Mouse (Mus musculus) regulatory T cell (primary cell): ENCODE measurements at regions not wholly inside any gene's neighbourhood (a gene's known extent, or its start where the extent isn't known, plus 50 kb on each side); places are given as distances from the start of the nearest gene placed in this dataset.
"Not testable (repeated sequence)": the region's sequence is repeated elsewhere in the genome, so short reads cannot be mapped to it uniquely, and the experiment has no call there.

ENCODE experiments used
- in situ Hi-C: fragments of 300-600 bp; cut with MboI, MseI; formaldehyde crosslinking; loops from one replicate; pipeline ENCODE4 v1.15.1; 2025; ENCODE audit warnings: high pct_unique_total_duplicates

DNA sequence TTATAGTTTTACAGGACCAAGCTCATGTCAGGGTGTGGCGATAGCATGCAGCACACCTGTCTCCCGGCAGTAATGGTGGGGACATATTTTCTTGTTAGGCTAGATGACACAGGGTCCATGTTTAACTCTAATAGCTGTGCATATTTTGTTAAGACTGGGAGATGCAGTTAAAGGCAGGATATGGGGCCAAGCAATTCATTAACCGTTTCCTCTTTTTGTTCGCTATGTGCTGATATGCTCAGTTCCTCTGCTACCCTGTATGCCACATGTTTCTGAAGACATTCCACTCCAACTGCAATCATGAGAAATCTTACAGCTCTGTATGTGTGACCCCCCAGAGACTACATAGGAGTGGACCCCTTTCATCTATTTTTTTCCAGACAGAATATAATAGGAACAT, 104.0 kb upstream of the Stt3b start:
- in situ Hi-C loops = no loop called here

DNA sequence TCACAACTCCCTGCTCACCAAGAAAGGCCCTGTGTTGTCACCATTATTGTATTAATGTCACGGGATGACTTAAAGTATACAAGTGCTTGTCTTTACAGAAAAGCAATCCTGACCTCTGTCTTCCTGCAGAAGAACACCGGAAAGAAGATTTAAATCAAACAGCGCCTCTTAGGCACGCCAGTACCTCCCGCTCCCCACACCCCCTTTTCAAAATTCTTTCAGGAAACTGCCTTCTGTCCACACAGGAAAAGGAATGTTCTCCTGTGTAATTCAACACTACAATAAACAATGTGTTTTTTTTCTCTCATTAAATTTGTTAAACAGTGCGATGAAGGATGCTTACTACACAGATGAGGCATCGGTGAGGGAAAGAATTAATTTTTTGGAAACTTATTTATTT, 112.6 kb upstream of the Stt3b start:
- in situ Hi-C loops = no loop called here

DNA sequence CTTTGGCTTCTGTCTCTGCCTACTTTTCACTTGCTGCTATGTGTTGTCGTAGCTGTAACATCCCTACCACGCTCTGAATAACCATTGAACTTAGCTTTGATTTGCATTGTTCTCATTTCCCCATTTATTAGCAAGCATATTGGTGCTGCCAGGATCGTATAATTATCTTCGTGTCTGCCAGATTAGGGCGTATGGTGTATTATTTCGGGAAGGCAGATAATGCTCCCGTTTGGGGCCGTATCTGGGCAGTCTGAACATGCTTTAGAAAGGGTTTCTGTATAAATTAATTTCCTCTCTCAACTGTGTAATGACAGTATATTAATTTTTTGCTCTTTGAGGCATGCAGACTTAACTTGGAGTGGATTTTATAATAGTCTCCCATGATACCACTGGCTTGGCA, 116.5 kb upstream of the Stt3b start:
- in situ Hi-C loops = no loop called here

DNA sequence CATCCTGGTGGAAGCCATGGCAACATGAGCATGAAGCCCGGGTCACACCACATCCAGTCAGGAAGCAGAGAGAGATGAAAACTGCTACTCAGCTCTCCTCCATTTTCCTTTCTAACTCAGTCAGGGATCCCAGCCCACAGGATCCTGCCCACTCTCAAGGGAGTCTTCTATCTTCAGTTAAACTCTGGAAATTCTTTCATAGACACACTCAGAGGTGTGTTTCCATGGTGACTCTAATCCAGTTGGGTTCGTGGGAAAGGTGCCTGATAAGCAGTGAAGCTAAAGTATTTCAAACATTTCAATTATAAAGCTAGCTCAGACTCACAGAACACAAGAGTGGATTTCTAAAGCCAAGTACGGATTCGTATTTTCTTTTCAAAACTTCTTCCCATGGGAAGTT, 120.0 kb upstream of the Stt3b start:
- in situ Hi-C loops = no loop called here

DNA sequence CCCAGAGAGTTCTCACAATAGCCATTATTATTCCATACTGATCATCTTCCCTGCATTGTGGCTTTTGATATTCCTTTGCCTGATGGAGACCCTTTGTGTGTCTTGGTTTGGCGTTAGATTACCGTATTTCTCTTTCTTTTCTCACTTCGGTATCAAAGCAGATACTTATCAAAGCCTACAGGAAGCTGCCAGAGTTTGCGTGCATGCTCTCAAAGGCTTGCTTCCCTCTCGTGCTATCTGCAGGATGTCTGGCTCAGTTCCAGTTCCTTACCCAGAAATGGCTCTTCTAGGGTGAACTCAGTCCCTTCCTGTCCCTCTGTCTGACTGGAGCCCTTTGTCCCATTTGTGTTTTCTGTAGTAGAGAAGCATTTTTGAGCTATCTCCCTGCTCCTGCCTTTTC, 124.5 kb upstream of the Stt3b start:
- in situ Hi-C loops = no loop called here

DNA sequence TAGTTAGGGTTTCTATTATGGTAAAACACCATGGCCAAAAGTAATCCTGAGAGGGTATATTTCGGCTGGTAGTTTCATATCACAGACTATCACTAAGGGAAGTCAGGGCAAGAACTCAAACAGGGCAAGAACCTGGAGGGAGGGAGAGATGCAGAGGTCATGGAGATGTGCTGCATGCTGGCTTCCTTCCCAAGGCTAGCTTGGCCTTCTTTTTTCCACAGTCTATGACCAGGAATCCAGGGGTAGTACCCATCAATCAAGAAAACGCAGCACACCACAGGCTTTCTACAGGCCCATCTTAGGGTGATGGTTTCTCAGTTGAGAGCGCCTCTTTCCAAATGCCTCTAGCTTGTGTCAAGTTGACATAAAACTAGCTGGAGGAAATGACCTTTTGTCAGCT, 126.1 kb upstream of the Stt3b start:
- in situ Hi-C loops = no loop called here

DNA sequence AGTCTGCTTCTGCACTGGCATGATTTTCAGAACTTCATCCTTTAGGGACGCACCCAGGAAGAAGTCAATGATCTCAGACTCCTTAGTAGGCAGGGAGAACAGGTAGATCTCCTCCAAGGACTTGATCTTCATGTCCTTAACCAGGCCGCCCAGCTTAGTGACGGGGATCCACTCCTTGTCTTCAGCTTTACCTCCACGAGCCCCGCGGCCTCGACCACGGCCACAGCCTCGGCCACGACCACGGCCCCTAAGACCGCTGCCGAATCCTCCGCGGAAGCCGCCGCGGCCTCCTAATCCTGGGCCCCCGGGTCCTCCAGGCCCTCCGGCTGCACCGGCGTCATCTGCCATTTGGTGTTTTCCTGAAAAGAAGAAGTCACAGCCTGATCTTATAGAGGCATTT, 128.0 kb upstream of the Stt3b start:
- in situ Hi-C loops = not testable (repeated sequence)

DNA sequence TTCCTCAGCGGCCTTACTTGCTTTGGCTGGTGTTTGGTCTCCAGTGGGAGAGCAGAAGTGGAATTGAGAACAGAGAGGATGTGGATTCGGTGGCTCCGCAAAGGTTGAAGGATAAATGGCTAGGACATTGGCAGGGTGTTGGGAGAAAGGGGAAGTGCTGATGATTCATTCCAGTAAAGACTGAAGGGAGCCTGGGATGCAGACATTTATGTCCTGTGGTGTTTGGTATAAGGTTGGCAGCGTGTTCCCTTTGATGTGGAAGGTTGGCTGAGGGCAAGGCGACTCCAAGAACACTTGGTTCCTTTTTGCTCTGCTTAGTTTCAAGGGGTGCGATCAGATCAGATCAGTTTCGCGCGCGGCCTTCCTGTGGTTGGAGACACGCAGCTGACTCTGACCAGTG, 136.5 kb upstream of the Stt3b start:
- in situ Hi-C loops = no loop called here

DNA sequence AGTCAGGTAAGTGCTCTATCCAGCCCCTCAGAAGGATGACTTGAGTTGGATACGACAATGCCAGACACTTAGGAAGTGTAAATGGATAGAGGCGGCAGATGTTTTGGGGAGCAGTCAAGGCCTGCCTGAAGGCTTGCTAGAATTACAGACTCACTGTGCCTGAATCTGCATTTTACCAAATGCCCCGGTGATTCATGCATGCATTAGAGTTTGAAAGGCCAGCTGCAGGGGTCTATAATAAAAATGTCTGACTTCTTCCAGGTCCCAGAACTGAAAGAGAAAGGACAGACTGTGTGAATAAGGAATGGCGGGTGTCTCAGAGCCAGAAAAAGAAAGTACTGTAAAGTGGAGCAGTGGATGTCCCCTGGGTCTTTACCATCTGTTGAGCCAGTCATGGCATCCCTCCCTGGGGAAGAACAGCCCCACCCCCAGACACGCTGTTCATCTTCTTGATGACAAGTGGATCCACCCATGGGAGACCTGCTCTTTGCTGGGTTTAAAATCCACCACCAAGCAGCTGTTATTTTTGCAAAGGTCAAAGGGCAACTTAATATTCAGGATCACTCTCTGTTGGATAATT, 140.6 kb upstream of the Stt3b start:
- in situ Hi-C loops = no loop called here

DNA sequence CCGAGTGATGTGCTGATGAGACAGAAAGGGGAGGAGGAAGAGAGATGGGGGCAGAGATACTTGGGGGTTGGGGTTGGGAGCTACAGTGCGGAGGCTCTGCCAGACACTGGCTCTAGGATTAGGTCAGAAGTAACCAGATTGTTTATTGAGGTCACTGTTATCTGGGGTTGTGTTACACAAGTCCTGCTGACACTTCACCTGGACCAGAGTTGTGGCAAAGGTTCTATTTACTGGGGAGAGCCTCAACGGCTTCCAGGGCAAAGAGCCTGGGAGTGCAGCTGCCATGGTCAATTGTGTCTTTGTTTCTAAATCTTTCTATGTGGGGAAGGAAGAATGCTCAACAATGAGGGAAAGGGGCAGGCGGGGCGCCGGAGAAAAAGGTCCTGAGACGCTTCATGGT, 144.6 kb upstream of the Stt3b start:
- in situ Hi-C loops = no loop called here

DNA sequence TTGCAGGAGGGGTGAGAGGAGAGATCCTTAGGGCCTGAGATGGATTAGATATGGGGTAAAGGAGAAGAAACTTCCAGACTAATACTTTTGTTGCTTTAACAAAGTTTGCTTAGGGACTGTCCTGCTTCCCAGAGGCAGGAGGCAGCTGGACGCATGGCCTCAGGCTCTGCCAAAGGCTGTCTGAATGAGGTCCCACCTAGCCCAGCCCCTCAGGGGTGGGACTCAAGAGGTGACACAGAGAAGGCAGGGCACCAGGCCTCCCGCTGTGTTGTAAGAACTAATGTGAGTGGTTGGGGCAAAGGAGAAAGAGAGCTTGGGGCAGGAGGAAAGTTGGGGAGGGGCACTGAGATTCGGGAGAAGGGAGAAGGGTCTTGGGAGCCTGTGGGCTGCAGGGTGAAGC, 145.9 kb upstream of the Stt3b start:
- in situ Hi-C loops = no loop called here

DNA sequence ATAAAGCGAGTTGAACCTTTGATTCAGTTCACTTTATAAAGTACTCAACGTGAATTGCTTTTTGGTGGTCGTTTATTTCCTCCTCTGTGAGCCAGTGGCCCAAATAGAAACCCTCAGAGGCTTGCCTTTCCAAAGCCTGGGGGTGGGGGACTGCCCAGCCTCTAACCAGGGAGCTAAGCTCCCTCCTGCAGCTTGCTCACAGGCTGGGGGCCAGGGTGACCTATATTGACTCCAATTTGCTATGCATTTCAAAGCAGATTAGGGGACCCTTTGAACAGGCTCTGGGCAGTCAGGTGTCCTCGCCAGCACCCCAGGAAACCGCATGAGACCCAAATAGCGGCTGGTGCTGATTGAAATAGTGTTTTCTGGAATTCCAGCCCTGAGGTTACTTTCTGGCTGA, 146.4 kb upstream of the Stt3b start:
- in situ Hi-C loops = no loop called here

DNA sequence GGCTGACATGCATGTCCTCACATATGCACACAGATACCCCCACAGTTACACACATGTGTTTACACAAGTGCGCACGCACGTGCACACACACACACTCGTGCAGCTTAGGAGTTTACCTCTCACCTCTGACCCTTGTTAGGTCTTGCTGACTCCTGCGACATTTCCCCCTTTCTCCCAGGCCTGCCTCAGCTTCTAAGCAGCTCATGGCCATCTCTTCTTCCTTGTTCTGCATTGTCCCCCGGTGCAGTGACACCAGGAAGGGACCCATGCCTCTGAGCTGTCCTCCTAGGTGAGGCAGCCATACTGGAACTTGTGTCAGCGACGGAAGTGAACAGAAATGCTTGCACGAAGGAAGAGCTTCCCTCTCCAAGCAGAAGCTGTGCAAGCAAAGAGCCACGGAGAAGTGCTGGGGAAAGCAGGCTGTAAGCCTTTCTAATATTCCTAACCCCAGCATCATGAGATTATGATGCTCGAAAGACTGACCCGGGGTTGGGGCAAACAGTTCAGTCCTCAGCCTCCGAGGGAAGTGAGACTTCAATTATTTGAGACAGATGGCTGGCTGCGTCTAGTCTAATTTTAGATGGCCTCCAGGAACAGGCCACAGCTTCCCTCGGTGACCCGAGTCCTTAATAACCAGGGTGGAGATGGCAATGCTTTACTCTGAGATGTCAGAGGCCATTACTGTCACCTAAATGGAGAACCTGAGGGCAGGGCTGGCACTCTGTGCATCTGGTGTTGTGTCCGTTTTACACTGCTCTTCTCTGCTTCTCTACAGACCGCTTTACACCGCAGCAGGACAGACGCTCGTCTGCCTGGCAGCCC, 147.9 kb upstream of the Stt3b start:
- in situ Hi-C loops = no loop called here

DNA sequence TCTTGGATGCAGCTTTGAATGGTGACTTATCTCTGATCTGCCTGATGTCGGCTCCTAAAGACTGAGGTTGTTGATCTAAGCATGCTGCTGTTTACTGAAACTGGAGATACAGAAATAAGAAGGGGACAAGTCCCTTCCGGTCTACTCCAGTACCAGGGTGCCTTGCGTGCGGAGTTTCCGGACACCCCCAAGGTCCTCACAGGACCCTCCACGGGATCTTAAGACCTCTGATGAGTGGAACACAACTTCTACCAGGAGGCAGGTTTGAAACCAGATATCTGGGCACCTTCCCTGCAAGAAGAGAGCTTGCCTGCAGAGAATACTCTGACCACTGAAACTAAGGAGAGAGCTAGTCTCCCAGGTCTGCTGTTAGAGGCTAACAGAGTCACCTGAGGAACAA, 148.9 kb upstream of the Stt3b start:
- in situ Hi-C loops = not testable (repeated sequence)

DNA sequence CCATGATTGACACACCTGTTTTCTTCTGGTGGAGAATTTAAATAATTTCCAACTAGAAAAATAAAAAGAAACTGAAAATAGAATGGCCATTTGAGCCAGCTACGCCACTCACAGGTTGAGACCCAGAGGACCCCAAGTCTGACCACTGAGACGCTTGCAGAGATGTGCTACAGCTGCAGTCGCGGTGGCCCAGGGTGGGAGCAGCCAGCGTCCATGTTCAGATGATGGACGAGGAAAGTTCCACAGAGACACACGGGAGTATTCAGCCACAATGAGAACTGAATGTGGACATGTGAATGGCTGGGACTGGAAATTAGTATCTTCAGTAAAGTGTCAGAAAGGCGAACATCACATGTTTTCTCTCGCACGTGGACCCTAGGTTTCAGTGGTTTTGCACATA, 155.1 kb upstream of the Stt3b start:
- in situ Hi-C loops = no loop called here

DNA sequence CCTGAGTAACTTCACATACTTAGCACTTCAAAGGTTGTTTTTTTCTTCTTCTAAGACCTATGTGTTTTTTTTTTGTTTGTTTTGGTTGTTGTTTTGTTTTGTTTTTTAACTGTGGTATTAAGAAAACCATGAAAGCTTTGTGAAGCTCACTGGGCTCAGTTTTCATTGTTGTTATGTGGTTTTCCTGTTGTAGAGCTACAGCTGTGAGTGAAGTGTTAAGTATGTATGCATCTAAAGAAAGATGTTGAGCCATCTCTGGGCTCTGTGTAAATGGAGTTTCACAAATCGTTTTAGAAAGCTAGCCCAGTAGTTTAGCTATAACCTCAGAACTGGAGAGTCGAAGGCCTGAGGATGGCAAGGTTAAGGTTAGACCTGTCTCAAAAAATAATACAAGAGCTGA, 158.4 kb upstream of the Stt3b start:
- in situ Hi-C loops = no loop called here

DNA sequence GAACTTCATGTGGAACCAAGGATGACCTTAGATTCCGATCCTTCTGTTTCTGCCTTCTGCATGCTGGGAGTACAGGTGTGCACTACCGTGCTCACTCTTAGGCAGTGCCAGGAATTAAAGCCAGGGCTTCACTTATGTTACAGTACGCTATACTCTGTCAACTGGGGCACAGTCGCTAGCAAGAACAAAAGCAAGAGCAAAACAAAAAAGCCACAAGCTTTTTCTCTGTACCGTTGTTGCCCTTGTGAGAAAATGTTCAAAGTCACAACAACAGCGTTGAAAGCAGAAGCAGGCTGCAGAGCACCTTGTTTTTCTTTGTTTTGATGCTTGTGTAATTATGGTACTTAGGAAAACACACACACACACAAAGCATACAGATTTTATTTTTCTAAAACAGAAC, 161.4 kb upstream of the Stt3b start:
- in situ Hi-C loops = no loop called here

DNA sequence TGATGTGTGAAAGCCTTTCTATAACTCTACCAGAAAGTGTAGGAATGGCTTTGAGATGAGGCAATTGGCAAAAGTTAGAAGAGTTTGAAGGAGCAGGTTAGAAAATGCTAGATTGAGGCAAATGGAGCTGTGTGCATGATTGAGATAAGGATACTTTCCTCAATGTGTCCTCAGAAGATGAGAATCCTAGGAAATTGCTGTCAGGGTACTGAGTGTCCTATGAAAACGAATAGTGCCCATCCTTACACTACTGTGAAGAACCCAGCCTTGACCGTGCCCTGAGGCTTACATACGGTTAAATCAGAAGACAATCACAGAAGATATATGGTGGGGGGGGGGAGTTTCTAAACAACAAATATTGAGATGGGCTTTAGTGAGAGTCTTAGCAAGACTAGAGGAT, 162.8 kb upstream of the Stt3b start:
- in situ Hi-C loops = no loop called here

DNA sequence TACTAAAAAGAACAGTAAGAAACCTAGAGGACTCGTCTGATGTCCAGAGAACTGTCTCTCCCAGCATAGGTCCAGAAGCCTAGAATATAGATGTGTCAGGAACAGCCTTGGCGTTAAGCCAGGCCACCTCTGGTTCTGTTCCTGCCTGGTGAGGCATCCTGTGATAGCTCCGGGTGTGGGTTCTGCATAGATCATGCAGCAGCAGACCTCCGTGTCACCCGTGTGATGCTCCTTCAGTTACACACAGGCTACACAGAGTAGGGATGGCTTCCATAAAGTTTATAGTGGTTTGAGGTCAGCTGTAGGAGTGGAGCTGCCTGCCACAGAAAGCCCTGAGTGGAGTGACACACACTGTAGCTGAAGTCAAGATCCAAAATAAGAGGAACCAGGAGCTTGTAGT, 163.6 kb upstream of the Stt3b start:
- in situ Hi-C loops = no loop called here

DNA sequence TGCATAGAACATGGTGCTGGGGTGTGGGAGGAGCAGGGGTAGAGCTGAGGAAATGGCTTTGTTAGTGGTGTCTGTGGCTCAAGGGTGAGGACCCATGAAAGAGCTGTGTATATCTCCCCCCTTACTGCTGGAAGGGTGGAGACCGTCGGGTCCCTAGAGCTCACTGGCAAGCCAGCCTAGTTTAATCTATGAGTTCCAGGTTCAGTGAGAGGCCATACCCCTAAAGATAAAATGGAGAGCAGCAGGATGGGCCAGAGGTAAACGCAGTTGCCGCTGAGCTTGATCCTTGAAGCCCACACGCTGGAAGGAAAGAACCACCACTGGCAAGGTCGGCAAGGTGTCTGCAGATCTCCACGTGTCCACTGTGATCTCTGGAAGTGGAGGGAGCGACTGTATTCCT, 164.1 kb upstream of the Stt3b start:
- in situ Hi-C loops = no loop called here

DNA sequence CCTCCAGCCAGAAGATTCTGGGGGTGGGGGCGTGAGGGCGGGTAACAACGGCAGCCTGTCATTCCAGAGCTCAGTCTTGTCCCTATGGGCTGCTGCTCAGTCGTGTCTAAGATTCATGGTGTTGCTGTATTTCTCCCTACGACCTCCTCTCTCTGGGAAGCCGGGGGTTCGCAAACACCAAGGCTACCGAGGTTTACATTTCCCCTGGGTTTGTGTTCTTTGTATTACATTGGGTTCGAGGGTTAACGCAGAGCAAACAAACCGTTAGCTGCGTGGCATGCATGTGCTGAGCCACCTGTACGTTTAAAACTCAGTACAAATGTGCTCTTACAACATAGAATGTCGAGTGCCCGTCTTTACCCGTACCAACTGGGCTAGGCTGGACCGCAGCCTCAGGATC, 166.0 kb upstream of the Stt3b start:
- in situ Hi-C loops = no loop called here

DNA sequence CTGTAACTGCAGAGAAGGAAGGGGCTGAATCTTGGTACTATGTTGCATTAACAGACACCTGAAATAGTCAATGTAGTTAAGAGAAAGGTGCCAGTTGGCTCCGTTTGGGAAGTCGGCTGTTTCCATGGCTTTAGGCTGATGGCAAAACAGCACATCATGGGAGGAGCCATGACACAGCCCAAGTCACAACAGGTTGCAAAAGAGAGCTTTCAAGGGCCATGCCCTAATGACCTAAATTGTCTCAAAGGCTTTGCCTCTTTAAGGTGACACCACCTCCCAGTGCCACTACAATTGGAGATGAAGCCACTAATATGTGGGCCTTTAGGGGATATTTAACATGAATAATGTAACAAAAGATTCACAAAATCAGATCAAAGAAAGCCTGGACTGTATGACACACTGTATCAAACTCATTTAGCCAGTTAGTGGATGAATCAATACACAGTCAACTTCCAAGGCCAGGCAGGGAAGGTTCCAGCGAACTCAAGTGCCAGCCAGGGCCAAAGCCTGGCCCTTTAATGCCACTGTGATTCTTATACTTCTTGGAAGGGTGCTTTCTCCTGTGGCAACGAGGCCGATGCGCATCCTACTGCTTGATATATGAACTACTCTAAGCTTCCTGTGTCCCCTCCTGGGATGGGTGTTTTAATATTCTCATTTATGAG, 167.5 kb upstream of the Stt3b start:
- in situ Hi-C loops = no loop called here

DNA sequence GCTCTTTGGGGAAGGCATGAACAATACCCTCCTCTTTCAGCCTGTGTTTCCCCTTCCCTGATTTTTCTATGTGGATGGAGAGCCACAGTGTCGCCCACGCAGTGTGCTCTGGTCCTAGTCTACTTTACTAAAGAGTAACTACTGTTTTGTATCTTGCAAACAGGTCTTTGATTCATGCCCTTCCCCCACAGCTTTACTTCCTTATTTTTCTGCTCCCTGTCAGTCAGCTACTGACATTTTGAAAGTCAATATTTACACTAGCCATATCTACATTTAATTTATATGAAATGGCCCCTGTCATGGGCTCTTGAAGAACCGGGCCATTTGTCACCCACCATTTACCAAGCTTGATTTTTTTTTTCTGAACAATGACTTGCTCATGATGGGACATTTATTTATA, 168.7 kb upstream of the Stt3b start:
- in situ Hi-C loops = no loop called here
